Mouse (Mus musculus) liver, adult 2 months (tissue): ENCODE results near the gene Gsg1l.

Experiments
- CTCF ChIP-seq: fragments of 200-500 bp; IDR thresholded peaks from 2 replicates; pipeline ENCODE4 v1.5.1; 2011; ENCODE audit warnings: low read depth, low read length, control low read depth
- POLR2A ChIP-seq: fragments of 200-500 bp; IDR thresholded peaks from 2 replicates; pipeline ENCODE4 v1.6.1; 2011; ENCODE audit warnings: low read length, control low read depth; ENCODE audit not compliant: insufficient read depth; ENCODE audit errors: extremely low read depth

GRCm38 (mm10) chr7:126111230-126111629 lies 29.0 kb upstream of the Gsg1l start:
- no peak for TF ChIP-seq CTCF
- no peak for TF ChIP-seq POLR2A
